Mouse (Mus musculus): Measurements from ENCODE around the gene Ppp2r2d.

GRCm38 (mm10) chr7:138846502-138846991, 668 bp downstream of the Ppp2r2d start:
- TF ChIP-seq POLR2AphosphoS5 (IDR thresholded peaks at IDR 0.05; ENCODE audit: insufficient replicate concordance, low read depth, low read length) (no peak), CTCF (IDR thresholded peaks at IDR 0.05; ENCODE audit: low read depth, low read length) (no peak), GATA1 (IDR thresholded peaks at IDR 0.05; ENCODE audit: borderline replicate concordance, low read length) (no peak)

Measured in G1E (cell line).